Mouse (Mus musculus): ENCODE data around the gene A930033H14Rik. TPM values are rescaled to one million over a fixed set of nuclear protein-coding genes. Genes with fewer than 3 reads are reported as not detected.

The A930033H14Rik gene
- polyA plus RNA-seq, 1 experiment, result 1.2 TPM

GRCm38 (mm10) chr10:69185894-69186893, 26.7 kb downstream of the A930033H14Rik start:
- Histone ChIP-seq H3K4me1 (peaks cover 5% of the 10 kb centered on the region; the same call in 1 of the 2 replicates), H3K36me3 (replicated peaks; ENCODE audit: low read length) (no peaks in the 10 kb centered on the region), H3K4me3 (replicated peaks) (peak overlapping the region; percentile 78), H3K9me3 (peaks cover 30% of the 10 kb centered on the region), H3K27me3 (replicated peaks) (peaks cover 26% of the 10 kb centered on the region)
- TF ChIP-seq GATA1 (IDR thresholded peaks at IDR 0.05; ENCODE audit: borderline replicate concordance, low read length) (no peak), FLI1 (IDR thresholded peaks at IDR 0.05; ENCODE audit: low read length) (no peak)

DNA sequence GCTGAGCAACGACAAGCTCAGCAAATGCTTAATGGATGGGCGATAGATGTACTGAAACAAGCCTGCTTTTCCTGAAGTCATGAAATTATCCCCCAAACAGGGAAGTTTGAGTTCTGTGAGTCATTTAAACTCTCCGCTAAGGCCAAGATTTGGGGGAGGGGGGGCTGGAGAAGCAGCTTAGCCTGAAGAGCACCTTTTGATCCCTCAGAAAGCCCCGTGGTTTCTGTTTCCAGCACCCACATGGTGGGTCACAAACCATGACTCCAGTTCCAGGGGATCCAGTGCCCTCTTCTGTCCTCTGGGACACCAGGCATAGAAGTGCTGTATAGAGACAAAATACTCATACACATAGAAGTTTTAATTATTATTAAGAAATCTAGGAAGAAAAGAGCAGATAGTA, 27.5 kb downstream of the A930033H14Rik start:
- no peak overlapping the region for H3K4me3 ChIP-seq (replicated peaks)
- no peaks in the 10 kb centered on the region for H3K36me3 ChIP-seq (replicated peaks; ENCODE audit: low read length)
- H3K27me3 ChIP-seq (replicated peaks), result peaks cover 26% of the 10 kb centered on the region
- no peak for TF ChIP-seq FLI1 (IDR thresholded peaks at IDR 0.05; ENCODE audit: low read length)
- TF ChIP-seq GATA1 (IDR thresholded peaks at IDR 0.05; ENCODE audit: borderline replicate concordance, low read length), result no peak
- H3K4me1 ChIP-seq, result peaks cover 5% of the 10 kb centered on the region; the same call in 1 of the 2 replicates
- peaks cover 34% of the 10 kb centered on the region for H3K9me3 ChIP-seq

DNA sequence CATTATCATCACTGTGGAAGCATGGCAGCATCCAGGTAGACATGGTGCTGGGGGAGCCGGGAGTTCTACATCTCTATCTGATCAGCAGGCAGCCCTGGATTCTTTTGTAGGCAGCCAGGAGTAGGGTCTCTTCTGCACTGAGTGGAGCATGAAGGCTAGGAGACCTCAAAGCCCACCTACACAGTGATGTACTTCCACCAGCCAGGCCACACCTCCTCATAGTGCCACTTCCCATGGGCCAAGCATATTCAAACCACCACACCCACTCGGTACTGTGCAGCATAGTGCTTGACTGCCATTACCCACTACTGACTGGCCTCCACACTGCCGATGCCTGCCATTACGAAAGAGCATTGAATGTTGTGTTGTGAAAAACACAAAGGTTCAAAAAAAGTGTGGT, 28.0 kb downstream of the A930033H14Rik start:
- H3K4me3 ChIP-seq (replicated peaks), result peak overlapping the region; percentile 47
- TF ChIP-seq FLI1 (IDR thresholded peaks at IDR 0.05; ENCODE audit: low read length) (no peak), GATA1 (IDR thresholded peaks at IDR 0.05; ENCODE audit: borderline replicate concordance, low read length) (no peak)

GRCm38 (mm10) chr10:69180997-69181396, 31.9 kb downstream of the A930033H14Rik start:
- H3K9me3 ChIP-seq, result peaks cover 47% of the 10 kb centered on the region

More for the DNA sequence above, 28.0 kb downstream of the A930033H14Rik start:
- H3K4me1 ChIP-seq, result peaks cover 5% of the 10 kb centered on the region; the same call in 1 of the 2 replicates
- H3K27me3 ChIP-seq (replicated peaks), result peaks cover 26% of the 10 kb centered on the region
- no peaks in the 10 kb centered on the region for H3K36me3 ChIP-seq (replicated peaks; ENCODE audit: low read length)
- H3K9me3 ChIP-seq, result peaks cover 39% of the 10 kb centered on the region

GRCm38 (mm10) chr10:69179341-69179740, 33.6 kb downstream of the A930033H14Rik start:
- H3K9me3 ChIP-seq, result peaks cover 36% of the 10 kb centered on the region
- no peaks in the 10 kb centered on the region for H3K36me3 ChIP-seq (replicated peaks; ENCODE audit: low read length)
- no peak overlapping the region for H3K4me3 ChIP-seq (replicated peaks)
- no peaks in the 10 kb centered on the region for H3K4me1 ChIP-seq
- TF ChIP-seq GATA1 (IDR thresholded peaks at IDR 0.05; ENCODE audit: borderline replicate concordance, low read length) (no peak), FLI1 (IDR thresholded peaks at IDR 0.05; ENCODE audit: low read length) (no peak)
- H3K27me3 ChIP-seq (replicated peaks), result peaks cover 6% of the 10 kb centered on the region

More at GRCm38 (mm10) chr10:69180997-69181396, 31.9 kb downstream of the A930033H14Rik start:
- Histone ChIP-seq H3K4me3 (replicated peaks) (no peak overlapping the region), H3K36me3 (replicated peaks; ENCODE audit: low read length) (no peaks in the 10 kb centered on the region), H3K27me3 (replicated peaks) (peaks cover 12% of the 10 kb centered on the region), H3K4me1 (no peaks in the 10 kb centered on the region; the same call in 1 of the 2 replicates)
- TF ChIP-seq FLI1 (IDR thresholded peaks at IDR 0.05; ENCODE audit: low read length), result no peak
- no peak for TF ChIP-seq GATA1 (IDR thresholded peaks at IDR 0.05; ENCODE audit: borderline replicate concordance, low read length)

DNA sequence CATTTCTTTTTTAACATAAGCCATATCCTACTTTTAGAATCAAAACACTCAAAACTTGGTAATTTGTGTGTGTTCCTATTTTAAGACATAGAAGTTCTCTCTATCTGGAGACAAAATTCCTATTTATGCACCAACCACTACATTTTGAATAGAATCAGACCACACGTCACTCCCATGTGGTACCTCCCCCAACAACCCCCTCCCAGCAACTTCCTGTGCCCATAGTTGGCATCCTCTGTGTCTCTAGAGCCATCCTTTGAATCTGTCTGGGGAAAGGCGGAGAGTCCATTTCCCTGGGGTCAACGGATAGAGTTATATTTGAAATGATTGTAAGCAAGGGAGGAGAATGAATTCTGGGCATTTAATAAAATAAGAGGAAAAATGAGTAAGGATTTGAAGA, 36.8 kb downstream of the A930033H14Rik start:
- TF ChIP-seq GATA1 (IDR thresholded peaks at IDR 0.05; ENCODE audit: borderline replicate concordance, low read length) (no peak), FLI1 (IDR thresholded peaks at IDR 0.05; ENCODE audit: low read length) (no peak)
- Histone ChIP-seq H3K4me1 (no peaks in the 10 kb centered on the region), H3K9me3 (peaks cover 17% of the 10 kb centered on the region), H3K27me3 (replicated peaks) (no peaks in the 10 kb centered on the region), H3K36me3 (replicated peaks; ENCODE audit: low read length) (no peaks in the 10 kb centered on the region), H3K4me3 (replicated peaks) (no peak overlapping the region)

- H3K36me3 ChIP-seq (replicated peaks; ENCODE audit: low read length), result no peaks in the 10 kb centered on the region
These were observed 40.5 kb downstream of the A930033H14Rik start for GRCm38 (mm10) chr10:69172412-69172811.

DNA sequence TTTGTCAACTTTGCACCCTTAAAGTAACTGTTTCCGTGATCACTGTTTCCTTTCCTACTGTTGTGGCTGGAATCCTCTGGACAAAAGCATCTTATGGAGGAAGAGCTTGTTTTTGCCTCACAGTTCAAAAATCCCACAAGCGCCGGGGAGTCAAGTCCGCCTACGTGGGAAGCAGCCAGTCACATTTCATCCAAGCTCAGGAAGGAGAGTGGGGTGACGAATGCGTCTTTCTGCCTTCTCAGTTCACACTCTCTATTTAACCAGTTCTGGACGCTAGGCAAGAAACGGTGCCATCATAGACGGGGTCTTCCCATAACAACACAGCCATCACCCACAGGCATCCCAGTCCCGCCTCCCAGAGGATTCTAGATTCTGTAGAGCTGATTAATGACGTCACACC, 46.4 kb downstream of the A930033H14Rik start:
- Histone ChIP-seq H3K4me1 (no peaks in the 10 kb centered on the region), H3K36me3 (replicated peaks; ENCODE audit: low read length) (no peaks in the 10 kb centered on the region), H3K4me3 (replicated peaks) (no peak overlapping the region), H3K9me3 (no peaks in the 10 kb centered on the region), H3K27me3 (replicated peaks) (peaks cover 2% of the 10 kb centered on the region)
- TF ChIP-seq FLI1 (IDR thresholded peaks at IDR 0.05; ENCODE audit: low read length), result no peak
- TF ChIP-seq GATA1 (IDR thresholded peaks at IDR 0.05; ENCODE audit: borderline replicate concordance, low read length), result no peak

More at GRCm38 (mm10) chr10:69172412-69172811, 40.5 kb downstream of the A930033H14Rik start:
- TF ChIP-seq FLI1 (IDR thresholded peaks at IDR 0.05; ENCODE audit: low read length) (no peak), GATA1 (IDR thresholded peaks at IDR 0.05; ENCODE audit: borderline replicate concordance, low read length) (no peak)
- Histone ChIP-seq H3K4me3 (replicated peaks) (no peak overlapping the region), H3K27me3 (replicated peaks) (no peaks in the 10 kb centered on the region), H3K4me1 (no peaks in the 10 kb centered on the region), H3K9me3 (no peaks in the 10 kb centered on the region)

DNA sequence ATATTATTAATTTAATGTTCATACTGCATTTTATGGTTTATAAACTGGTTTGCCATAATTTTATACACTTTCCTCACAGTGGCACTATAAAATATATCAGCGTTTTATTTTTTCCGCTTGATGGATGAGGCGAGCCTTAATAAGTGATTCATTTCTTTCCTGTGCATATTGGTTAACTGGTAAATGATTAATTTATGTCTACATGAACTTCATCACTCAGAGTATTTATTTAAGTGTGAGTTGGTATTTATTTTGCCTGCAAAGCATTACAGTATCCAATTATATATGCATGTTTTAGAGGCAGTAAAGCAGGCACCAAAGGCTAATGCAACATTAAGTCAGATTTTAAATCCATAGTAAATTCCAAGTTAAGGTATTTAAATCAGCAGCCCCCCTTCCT, 47.1 kb downstream of the A930033H14Rik start:
- H3K4me3 ChIP-seq (replicated peaks), result no peak overlapping the region
- H3K4me1 ChIP-seq, result no peaks in the 10 kb centered on the region
- H3K36me3 ChIP-seq (replicated peaks; ENCODE audit: low read length), result no peaks in the 10 kb centered on the region
- TF ChIP-seq FLI1 (IDR thresholded peaks at IDR 0.05; ENCODE audit: low read length) (no peak), GATA1 (IDR thresholded peaks at IDR 0.05; ENCODE audit: borderline replicate concordance, low read length) (no peak)
- H3K27me3 ChIP-seq (replicated peaks), result peaks cover 2% of the 10 kb centered on the region
- no peaks in the 10 kb centered on the region for H3K9me3 ChIP-seq

GRCm38 (mm10) chr10:69165125-69165524, 47.8 kb downstream of the A930033H14Rik start:
- TF ChIP-seq GATA1 (IDR thresholded peaks at IDR 0.05; ENCODE audit: borderline replicate concordance, low read length) (no peak), FLI1 (IDR thresholded peaks at IDR 0.05; ENCODE audit: low read length) (no peak)
- no peak overlapping the region for H3K4me3 ChIP-seq (replicated peaks)
- H3K9me3 ChIP-seq, result no peaks in the 10 kb centered on the region
- H3K4me1 ChIP-seq, result no peaks in the 10 kb centered on the region
- no peaks in the 10 kb centered on the region for H3K36me3 ChIP-seq (replicated peaks; ENCODE audit: low read length)
- H3K27me3 ChIP-seq (replicated peaks), result peaks cover 2% of the 10 kb centered on the region
